Mouse (Mus musculus): Measurements from ENCODE around the gene Ucp2. TPM values are rescaled to one million over a fixed set of nuclear protein-coding genes. Genes with fewer than 3 reads are reported as not detected.

The Ucp2 gene
- polyA plus RNA-seq, 1 experiment, result 557 TPM

DNA sequence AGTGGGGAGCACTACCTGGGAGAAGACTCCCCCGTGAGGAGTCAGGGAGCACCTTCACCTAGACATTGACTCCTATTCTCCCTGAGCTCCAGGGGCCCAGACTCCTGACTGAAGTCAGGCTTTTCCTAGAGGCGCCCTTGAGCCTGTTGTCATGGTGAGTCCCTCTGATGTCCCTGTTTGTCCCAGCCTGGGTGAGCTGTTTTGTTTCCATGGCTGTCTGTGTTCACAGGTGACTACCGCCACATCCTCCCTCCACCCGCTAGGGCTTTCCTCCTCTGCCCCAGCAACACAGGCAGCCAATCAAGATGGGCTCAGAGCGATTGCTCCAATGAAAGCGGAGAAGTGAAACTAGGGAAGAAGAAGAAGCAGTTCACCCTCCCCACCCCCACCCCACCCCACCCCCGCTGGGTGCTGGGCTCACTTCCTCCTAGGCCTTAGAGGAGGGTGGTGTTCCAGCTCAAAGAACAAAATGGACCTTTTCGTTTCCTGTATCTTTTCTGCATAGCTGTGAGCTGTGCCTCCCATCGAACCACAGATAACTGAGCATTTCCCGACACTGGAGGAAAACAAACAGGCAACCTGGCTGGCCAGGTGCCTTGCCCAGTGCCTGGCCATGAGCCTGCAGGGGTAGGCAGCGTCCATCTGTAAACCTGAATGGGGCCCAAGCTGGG lies 2.6 kb downstream of the Ucp2 start:
- Histone ChIP-seq H3K4me3 (replicated peaks; ENCODE audit: control insufficient read depth, low read depth, low read length) (peak overlapping the region; percentile 82), H3K4me1 (ENCODE audit: control insufficient read depth, insufficient read depth, low read length) (no peaks in the 10 kb centered on the region; the same call in 1 of the 2 replicates), H3K27ac (ENCODE audit: control insufficient read depth, insufficient read depth, low read depth, low read length, poor library complexity) (peak overlapping the region; percentile 92)
- WGBS, result 6% methylated on average over 11 of the region's 11 CpGs
- TF ChIP-seq POLR2A (IDR thresholded peaks at IDR 0.05; ENCODE audit: borderline replicate concordance, control insufficient read depth, low read depth, low read length) (no peak), CTCF (IDR thresholded peaks at IDR 0.05; ENCODE audit: control insufficient read depth, insufficient read depth, low read length) (peak; percentile 11; the same call in 1 of the 2 replicates)

DNA sequence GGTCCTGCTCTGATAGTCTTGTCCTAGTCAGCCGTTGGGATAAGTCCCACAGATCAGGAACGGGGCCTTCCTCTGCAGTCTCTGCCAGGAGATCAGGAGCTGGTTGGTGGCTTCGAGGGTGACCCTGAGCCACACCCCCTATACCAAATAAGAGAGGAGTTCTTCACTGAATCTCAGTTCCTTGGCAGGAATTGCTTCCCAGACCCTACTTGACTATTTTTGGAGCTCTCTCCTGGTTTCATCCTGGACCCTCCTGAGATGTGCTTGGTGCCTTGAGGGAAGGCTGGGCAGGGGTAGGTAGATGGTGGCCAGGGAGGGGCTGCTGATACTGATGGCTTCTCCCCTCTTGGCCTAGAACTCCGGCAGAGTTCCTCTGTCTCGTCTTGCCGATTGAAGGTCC lies 3.2 kb downstream of the Ucp2 start:
- H3K4me1 ChIP-seq (ENCODE audit: control insufficient read depth, insufficient read depth, low read length), result no peaks in the 10 kb centered on the region; the same call in 1 of the 2 replicates
- 57% methylated on average over 6 of the region's 6 CpGs for WGBS

DNA sequence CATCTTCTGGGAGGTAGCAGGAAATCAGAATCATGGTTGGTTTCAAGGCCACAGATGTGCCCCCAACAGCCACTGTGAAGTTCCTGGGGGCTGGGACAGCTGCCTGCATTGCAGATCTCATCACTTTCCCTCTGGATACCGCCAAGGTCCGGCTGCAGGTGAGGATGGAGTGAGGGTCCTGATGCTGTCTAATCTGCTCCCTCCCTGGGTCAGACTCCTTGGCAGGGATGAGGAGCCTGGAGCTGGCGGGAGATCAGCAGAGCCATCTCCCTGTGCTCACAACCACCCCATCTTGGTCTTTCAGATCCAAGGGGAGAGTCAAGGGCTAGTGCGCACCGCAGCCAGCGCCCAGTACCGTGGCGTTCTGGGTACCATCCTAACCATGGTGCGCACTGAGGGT lies 3.7 kb downstream of the Ucp2 start:
- peak; percentile 17; the same call in 1 of the 2 replicates for TF ChIP-seq POLR2A (IDR thresholded peaks at IDR 0.05; ENCODE audit: borderline replicate concordance, control insufficient read depth, low read depth, low read length)
- TF ChIP-seq CTCF (IDR thresholded peaks at IDR 0.05; ENCODE audit: control insufficient read depth, insufficient read depth, low read length), result no peak
- no peaks in the 10 kb centered on the region; the same call in 1 of the 2 replicates for H3K4me1 ChIP-seq (ENCODE audit: control insufficient read depth, insufficient read depth, low read length)
- WGBS, result 96% methylated on average over 9 of the region's 9 CpGs

More for the DNA sequence above, 3.2 kb downstream of the Ucp2 start:
- H3K4me3 ChIP-seq (replicated peaks; ENCODE audit: control insufficient read depth, low read depth, low read length), result peak overlapping the region; percentile 65
- peak overlapping the region; percentile 92 for H3K27ac ChIP-seq (ENCODE audit: control insufficient read depth, insufficient read depth, low read depth, low read length, poor library complexity)
- TF ChIP-seq CTCF (IDR thresholded peaks at IDR 0.05; ENCODE audit: control insufficient read depth, insufficient read depth, low read length), result no peak
- no peak for TF ChIP-seq POLR2A (IDR thresholded peaks at IDR 0.05; ENCODE audit: borderline replicate concordance, control insufficient read depth, low read depth, low read length)

DNA sequence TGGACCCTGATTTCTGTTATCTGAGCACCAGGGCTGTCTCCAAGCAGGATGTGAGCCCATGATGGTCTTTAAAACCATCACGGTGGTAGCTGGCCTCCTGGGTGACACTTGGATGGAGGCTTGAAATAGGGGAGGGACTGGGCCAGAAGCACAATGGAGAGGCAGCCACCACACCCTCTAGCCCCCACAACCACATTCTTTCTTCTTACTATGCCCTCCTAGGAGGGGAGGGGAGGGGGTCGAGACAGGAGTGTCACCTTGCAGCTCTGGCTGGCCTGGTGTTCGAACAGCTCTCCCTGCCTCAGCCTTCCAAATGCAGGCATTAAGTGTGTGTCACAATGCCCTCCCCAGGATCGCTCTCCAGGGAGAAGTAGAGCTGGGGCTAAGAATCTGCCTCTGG lies 4.3 kb downstream of the Ucp2 start:
- WGBS, result 87% methylated on average over 4 of the region's 4 CpGs
- no peak overlapping the region for H3K4me3 ChIP-seq (replicated peaks; ENCODE audit: control insufficient read depth, low read depth, low read length)
- TF ChIP-seq POLR2A (IDR thresholded peaks at IDR 0.05; ENCODE audit: borderline replicate concordance, control insufficient read depth, low read depth, low read length), result no peak
- no peak for TF ChIP-seq CTCF (IDR thresholded peaks at IDR 0.05; ENCODE audit: control insufficient read depth, insufficient read depth, low read length)
- peaks cover 1% of the 10 kb centered on the region; the same call in 1 of the 2 replicates for H3K4me1 ChIP-seq (ENCODE audit: control insufficient read depth, insufficient read depth, low read length)
- no peak overlapping the region for H3K27ac ChIP-seq (ENCODE audit: control insufficient read depth, insufficient read depth, low read depth, low read length, poor library complexity)

More for the DNA sequence above, 3.7 kb downstream of the Ucp2 start:
- Histone ChIP-seq H3K4me3 (replicated peaks; ENCODE audit: control insufficient read depth, low read depth, low read length) (no peak overlapping the region), H3K27ac (ENCODE audit: control insufficient read depth, insufficient read depth, low read depth, low read length, poor library complexity) (peak overlapping the region; percentile 92)

DNA sequence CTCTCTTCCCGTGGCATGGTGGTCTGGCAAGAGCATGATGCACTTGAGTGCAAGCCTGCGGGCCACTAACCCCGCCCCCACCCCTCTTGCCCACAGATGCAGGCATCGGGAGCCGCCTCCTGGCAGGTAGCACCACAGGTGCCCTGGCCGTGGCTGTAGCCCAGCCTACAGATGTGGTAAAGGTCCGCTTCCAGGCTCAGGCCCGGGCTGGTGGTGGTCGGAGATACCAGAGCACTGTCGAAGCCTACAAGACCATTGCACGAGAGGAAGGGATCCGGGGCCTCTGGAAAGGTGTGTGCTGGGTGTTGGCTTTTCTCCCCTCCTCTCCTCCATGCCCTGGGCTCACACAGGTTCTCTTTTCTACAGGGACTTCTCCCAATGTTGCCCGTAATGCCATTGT lies 4.8 kb downstream of the Ucp2 start:
- TF ChIP-seq POLR2A (IDR thresholded peaks at IDR 0.05; ENCODE audit: borderline replicate concordance, control insufficient read depth, low read depth, low read length) (no peak; the same call in 1 of the 2 replicates), CTCF (IDR thresholded peaks at IDR 0.05; ENCODE audit: control insufficient read depth, insufficient read depth, low read length) (no peak)
- 92% methylated on average over 13 of the region's 13 CpGs for WGBS
- Histone ChIP-seq H3K4me1 (ENCODE audit: control insufficient read depth, insufficient read depth, low read length) (peaks cover 6% of the 10 kb centered on the region), H3K27ac (ENCODE audit: control insufficient read depth, insufficient read depth, low read depth, low read length, poor library complexity) (no peak overlapping the region), H3K4me3 (replicated peaks; ENCODE audit: control insufficient read depth, low read depth, low read length) (no peak overlapping the region)

DNA sequence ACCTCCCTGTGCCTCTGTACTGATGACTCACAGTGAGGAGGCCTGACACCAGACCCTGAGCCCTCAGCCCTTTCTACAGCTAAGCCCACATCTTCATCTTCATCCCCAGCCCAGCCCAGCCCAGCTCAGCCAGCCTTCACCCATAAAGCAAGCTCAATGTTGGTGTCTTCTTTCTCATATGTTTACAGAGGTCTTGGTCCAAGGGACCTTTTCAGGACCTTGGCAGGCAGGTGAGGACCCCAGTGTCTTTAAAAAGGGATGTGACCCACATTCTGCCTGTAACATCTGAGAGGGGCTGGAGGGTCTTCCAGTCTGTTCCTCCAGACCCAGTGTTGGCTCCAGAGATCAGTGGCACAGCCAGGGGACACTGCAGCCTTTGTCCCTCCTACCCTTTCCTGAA lies 6.3 kb downstream of the Ucp2 start:
- peaks cover 8% of the 10 kb centered on the region for H3K4me1 ChIP-seq (ENCODE audit: control insufficient read depth, insufficient read depth, low read length)
- no peak overlapping the region for H3K27ac ChIP-seq (ENCODE audit: control insufficient read depth, insufficient read depth, low read depth, low read length, poor library complexity)
- H3K4me3 ChIP-seq (replicated peaks; ENCODE audit: control insufficient read depth, low read depth, low read length), result no peak overlapping the region
- TF ChIP-seq POLR2A (IDR thresholded peaks at IDR 0.05; ENCODE audit: borderline replicate concordance, control insufficient read depth, low read depth, low read length) (no peak), CTCF (IDR thresholded peaks at IDR 0.05; ENCODE audit: control insufficient read depth, insufficient read depth, low read length) (no peak)

DNA sequence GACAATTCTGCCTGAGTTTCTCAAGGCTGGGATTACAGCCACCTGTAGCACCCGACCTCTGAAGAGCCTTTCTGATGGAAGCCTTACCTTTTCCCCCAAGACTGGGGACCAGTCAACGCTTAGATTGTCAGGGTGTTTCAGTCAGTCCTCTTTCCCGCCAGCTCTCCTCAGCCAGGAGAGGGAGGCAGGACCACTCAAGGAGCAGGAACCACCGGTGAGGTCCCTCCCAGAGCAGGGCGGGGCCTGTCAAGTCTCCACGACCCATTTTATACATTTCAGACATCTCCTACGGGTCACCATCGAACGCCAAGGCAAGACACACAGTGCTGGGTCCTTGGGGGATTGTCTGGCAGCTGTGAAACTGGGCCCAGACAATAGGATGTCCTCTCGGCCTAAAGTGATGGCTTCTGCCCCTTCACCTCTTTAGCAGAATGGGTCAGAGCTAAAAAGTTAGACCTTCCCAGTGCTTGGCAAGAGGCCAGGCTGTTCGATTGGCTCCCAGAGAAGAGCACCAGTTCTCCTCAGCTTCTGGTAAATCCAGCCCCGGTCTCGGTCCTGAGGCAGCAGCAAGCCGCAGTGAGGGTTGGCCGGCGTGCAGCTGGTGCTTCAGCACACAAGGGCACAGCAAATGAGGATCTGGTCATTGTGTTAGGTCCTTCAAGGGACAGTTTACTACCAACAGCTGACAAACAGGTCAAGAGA lies 7.3 kb downstream of the Ucp2 start:
- 64% methylated on average over 16 of the region's 16 CpGs for WGBS
- Histone ChIP-seq H3K4me3 (replicated peaks; ENCODE audit: control insufficient read depth, low read depth, low read length) (no peak overlapping the region), H3K4me1 (ENCODE audit: control insufficient read depth, insufficient read depth, low read length) (peaks cover 8% of the 10 kb centered on the region), H3K27ac (ENCODE audit: control insufficient read depth, insufficient read depth, low read depth, low read length, poor library complexity) (peak overlapping the region; percentile 35)
- TF ChIP-seq POLR2A (IDR thresholded peaks at IDR 0.05; ENCODE audit: borderline replicate concordance, control insufficient read depth, low read depth, low read length) (peak; percentile 68; the same call in 1 of the 2 replicates), CTCF (IDR thresholded peaks at IDR 0.05; ENCODE audit: control insufficient read depth, insufficient read depth, low read length) (no peak)

DNA sequence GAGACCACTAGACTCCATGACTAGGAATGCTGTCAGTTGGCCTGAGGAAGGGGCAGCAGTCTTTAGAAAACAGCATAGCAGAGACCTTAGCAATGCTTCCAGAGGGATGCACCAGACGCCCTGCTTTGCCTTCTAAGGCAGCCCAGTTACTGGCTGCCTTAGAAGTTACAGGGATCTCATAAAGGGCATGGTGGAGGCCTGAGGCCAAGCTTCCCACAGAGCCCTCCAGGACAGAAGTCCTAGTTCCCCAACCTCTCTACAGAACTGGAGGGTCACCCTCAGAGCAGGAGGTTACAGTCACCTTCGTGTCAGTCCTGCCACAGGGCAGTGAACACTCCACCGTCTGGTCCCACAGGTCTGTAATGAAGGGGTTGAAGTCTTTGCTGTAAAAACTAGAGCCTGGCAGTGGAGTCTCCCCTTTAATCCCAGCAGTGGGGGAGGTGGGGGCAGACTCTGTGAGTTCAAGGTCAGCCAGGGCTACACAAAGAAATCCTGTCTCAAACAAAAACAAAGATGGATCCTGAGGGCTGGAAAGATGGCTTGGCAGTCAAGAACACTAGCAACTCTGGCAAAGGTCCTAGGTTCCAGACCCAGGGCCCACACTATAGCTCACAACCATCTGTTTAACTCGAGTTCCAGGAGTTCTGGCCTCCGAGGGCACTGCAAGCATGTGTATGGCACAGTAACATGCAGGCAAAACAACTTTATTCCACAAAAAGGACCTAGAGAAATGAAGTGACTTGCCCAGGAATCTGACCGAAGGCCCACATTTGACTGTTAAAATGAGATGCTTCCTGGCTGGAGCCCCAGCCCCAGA lies 8.1 kb downstream of the Ucp2 start:
- Histone ChIP-seq H3K4me1 (ENCODE audit: control insufficient read depth, insufficient read depth, low read length) (peaks cover 8% of the 10 kb centered on the region), H3K27ac (ENCODE audit: control insufficient read depth, insufficient read depth, low read depth, low read length, poor library complexity) (peak overlapping the region; percentile 35), H3K4me3 (replicated peaks; ENCODE audit: control insufficient read depth, low read depth, low read length) (no peak overlapping the region)
- 58% methylated on average over 6 of the region's 6 CpGs for WGBS
- TF ChIP-seq POLR2A (IDR thresholded peaks at IDR 0.05; ENCODE audit: borderline replicate concordance, control insufficient read depth, low read depth, low read length) (0 out of 2 replicates have a peak, but pooled peaks have one; percentile 26), CTCF (IDR thresholded peaks at IDR 0.05; ENCODE audit: control insufficient read depth, insufficient read depth, low read length) (no peak)
